Mouse (Mus musculus) kidney, adult 9 months (tissue): Measurements from ENCODE around the gene Cfap157.

ENCODE experiments used
- DNase-seq: peaks from one replicate; pipeline ENCODE4 v3.0.0; 2022

Gene Cfap157

DNA sequence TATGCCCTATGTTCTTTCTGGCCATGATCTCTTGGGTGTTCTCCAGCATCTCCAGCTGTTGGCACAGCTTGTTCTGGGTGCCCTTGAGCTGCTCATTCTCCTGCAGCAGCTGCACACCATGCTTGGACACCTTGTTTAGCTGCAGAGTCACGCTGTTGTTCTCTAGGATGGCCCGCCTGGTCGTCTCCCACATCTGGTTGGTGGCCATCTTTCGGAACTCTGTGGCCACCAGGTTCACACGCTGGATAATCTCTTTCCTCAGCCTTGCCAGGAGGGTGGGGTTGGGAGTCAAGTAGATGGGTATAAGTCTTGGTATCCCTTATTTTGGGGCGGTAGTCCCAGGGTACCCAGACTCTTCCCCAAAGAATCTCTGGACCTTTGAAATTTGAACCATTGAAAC is 4.5 kb downstream of the Cfap157 start:
- DNase-seq, result no peak

DNA sequence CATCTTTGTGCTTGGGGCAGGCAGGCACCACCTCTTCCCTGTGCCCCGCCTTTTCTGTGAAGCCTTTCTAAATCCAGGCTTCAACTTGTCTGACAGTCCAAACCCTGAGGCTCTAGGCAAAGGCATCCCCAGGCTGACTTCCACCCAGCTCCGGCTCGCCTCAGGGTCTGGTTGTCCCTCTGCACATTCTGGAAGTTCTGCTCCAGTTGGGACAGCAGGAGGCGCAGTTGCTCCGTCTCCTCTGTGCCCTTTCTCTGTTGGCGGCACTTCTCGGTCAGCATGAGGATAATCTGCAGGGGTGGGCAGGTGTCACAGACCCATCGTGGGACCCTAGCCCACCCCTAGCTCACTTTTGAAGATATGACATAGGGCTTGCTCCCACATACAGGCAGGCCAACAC is 5.1 kb downstream of the Cfap157 start:
- DNase-seq, result peak; percentile 55

DNA sequence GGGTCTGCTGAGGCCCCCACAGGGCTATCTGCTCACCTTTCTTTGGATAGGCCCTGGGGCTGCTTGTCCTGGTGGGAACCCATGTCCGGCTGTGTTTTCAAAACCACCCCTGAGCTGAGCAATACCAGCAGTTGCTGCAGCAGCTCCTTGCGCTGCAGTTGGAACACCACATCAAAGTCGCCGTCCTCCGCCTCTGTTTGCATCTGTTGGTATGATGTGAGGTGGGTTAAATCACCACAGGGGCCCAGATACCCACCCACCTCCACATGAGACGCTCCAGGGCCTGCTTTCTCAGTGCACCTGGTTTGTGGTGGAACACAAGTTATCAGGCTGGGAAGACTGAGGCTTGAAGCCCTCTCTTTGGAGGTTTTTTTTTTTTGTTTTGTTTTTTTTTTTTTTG is 6.1 kb downstream of the Cfap157 start:
- no peak for DNase-seq

DNA sequence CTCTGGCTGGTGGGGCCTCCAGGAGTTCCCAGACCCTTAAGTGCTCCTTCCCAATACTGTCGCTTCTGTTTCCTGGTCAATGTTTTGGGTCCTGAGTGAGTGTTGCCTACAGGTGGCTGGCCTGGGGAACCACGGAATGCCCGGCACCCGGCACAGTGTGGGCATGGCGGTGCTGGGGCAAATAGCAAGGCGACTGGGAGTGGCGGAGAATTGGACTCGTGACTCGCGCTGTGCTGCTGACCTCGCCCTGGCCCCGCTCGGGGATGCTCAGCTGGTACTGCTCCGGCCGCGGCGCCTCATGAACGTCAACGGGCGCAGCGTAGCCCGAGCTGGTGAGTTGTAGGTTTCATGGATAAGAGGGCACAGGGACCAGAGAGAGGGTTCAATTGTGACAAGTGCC is 8.0 kb downstream of the Cfap157 start:
- no peak for DNase-seq

DNA sequence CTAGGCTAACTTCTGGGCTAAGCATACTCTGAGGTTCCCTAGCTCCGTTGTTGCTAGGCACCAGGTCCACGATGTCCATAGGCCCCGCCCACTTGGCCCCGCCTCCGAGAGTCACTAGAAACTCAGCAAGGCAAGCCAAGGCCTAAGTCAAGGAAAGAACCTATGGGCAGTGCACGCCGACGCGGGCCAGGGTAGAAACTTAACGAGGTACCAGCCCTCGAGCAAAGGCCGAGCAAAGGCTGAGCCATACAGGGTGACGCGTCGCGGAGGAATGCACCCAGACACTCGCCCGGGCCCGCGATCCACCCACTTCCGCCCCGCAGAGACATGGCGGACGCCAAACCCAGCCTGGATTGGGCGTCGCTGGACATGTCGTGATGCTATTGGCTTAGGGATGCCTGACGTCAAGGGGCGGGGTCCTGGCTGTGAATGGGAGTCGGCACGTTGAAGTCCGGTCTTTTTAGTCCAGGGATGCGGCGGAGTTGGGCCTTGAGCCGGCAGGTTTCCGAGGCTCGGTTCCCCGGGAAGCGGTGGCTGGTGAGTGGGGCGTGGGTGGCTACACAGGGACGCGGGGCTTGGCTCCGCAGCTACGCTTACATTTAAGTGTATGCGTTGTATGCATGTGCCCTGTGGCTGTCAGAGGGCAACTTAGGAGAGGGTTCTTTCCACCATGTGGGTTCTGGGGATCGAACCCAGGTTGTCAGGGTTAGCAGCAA is 8.7 kb downstream of the Cfap157 start, which contains the start of the genes Ttc16 and Ptrh1:
Ttc16 (minus strand) TSS at position 275 of the 716 bp plus-strand sequence.
Ptrh1 (plus strand) TSS at position 428 of the 716 bp plus-strand sequence.
- DNase-seq, result peak; percentile 99

DNA sequence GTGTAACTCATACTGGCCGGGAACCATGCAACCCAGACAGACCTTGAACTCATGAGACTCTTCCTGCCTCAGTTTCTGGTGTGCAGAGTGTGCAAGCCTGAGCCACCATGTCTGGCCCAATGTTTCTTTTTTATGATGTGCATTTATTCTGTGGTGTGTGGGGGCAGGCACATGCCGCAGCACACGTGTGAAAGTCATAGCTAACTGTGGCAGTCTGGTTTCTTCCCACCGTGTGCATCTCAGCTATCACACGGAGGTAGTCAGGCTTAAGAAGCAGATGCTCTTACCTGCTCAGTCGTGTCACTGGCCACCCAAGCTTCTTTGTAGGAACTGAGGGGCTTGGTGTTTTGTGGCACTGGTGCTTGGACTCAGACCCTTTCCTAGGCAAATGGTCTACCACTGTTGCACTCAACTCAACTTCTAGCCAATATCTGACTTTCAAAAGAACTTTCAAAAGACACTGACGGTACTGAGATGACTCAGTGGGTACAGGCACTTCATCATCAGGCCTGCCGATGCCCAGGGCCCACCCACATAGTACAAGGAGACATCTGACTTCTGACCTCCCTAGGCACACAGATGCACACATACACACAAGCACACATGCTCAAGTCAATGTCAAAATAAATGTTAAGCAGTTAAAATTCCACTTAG is 11.5 kb downstream of the Cfap157 start:
- DNase-seq, result no peak

DNA sequence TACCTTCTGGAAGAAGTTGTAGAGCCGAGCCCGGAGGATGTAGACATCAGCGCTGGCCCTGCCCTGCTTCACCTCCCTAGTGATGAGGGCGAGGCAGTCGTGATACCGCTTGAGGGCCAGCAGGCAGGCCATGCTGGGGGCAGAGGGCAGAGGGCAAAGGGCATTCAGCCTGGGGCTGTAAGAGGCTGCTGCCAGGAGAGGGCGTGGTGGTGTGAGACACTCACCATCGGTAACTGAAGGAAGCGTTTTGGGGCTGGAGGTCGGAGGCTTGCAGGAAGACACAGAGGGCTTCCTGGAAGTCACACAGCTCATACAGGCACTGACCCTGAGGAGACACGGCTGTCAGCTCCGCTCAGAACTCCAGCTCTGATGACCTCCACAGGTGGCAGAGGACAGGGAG is 12.3 kb downstream of the Cfap157 start:
- peak; percentile 65 for DNase-seq

DNA sequence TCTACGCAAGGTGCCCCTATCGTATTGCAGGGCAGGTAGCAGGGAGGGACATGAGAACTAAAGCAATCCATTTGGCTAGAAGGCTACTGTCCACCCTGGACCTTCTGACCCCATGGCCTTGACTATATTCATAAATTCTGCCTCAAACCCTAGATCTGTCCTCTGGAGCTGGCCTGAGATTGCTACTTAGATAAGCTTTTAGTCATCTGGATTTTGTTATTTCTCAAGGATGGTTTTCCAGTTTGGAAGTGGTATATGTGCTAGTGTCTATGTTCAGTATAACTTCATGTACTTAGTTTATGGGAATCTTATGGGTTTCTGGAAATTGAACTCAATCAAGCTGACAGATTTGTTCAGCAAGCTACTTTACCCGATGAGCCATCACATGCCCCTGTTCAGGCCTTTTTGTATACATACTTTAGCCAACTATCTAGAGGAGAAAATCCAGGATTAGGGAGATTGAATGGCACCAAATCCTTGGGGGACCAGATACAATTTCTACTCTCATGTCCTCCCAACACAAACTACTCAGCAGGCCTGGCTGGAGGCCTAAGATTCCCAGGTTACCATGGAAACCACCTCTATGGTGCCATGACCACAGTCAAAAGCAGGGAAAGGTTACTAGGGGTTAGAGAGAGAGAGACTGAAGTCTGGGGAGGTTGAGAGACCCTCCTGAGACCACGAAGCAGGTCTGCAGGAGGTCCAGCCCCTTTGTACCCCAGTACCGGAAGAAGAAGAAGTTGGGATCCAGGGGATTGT is 14.7 kb downstream of the Cfap157 start:
- no peak for DNase-seq

DNA sequence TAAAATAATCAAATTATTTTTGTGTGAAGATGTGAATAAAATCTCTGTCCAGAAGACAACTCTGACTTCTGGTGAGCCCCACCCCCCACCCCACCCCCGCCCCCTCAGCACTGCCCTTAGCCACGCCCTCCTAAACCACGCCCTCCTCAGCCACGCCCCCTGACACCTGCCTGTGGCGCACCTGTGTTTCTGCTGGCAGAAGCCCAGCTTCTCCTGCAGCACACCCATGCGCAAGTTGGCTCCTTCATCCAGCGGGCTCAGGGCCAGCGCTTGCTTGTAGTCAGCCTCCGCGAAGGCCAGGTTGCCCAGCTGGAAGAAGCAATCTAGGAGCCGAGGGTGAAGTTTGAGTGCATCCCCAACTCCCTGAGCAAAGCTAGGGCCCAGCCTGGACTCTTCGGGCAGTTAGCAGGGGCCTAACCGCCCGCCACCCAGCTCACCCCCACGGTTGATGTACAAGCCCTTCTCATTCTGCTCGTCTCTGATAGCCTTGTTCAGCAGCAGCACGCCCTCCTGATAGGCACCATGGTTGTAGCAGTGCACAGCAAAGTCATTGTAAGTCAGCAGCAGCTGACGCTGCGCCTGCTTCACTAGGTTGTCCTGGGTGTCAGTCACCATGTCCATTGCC is 15.5 kb downstream of the Cfap157 start:
- DNase-seq, result peak; percentile 61

DNA sequence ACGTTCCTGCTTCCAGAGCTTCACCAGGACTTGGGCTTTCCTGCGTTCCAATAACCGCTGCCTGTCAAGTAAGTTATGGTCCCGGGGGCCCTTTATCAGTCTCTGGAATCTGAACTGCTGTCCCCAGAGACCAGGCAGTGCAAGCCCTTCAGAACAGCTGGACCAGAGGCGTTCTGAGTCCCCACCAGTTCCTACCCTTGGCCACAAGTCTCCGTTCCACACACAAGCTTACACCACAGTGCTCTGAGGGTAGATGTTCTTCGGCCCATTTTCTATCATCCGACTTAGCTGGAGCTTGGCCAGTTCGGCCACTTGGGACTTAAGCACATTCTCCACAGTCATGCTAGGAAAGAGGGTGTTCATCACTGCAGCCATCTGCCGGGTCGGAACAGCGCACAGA is 17.0 kb downstream of the Cfap157 start:
- DNase-seq, result no peak

DNA sequence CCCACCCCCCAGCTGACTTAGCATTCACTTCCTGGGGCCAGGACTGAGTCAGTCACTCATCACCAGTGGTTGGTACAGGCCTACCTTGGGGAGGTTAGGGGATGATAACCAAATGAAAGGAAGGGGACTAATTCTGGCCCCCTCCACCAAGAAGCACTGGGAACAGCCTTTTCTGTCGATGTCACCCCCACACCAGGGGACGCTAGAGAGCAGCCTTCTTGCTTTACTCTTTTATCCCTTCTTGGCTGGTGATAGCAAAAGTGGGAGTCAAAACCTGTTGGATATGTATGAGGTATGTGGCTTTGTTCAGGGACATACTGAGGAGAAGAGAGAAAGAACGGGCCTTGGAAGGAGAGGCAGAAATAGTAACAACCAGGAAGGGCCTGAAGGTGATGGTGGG is 20.9 kb downstream of the Cfap157 start:
- no peak for DNase-seq

DNA sequence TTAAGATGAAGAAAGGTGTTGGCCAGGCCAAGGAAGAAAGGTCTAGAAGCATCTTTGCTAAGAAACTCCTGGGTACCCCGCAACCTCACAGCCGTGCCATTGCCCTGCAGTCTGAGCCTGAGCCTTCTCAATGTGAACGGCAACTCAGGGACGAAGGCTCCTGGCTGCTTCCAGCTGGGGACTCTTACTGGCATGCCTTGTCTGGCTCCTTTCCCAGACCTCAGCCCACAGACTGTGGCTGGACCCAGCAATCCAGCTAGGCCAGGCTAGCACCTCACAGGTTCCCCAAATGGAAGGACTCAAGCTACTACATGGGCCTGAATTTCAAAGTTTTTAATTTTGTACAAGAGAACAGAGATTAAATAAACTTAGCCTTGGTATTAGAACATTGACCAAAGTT is 22.4 kb downstream of the Cfap157 start:
- no peak for DNase-seq

DNA sequence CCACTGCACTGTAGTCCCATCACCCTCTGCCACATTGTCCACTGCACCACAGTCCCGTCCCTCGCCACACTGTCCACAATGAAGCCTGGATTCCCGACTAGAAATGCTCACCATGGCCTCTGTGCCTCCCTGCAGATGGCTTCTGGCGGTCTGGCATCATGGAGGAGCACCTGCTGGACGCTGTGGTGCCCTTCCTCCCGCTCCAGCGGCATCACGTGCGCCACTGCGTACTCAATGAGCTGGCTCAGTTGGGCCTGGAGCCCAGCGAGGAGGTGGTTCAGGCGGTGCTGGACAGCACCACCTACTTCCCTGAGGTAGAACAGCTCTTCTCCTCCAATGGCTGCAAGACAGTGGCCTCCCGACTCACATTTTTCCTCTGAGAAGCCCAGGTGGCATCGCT is 22.9 kb downstream of the Cfap157 start:
- no peak for DNase-seq

DNA sequence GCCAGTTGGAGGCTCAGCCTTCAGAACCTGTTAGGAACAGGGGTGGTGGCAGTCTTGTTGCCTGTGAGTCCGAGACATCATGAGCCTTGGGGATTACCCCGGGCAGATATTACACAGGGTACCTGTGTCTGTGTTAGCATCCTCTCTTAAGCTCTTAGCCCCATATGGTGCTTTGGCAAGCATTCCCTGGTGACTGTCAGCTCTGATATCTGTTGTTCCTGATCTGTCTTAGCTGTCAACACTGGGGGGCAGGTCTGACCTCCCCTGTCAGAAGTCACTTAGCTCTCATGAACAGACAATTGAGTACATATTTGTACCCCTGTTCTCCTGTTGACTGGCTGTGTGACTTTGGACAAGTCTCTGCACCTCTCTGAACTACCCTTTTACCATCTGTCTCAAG is 25.2 kb downstream of the Cfap157 start:
- DNase-seq, result no peak

DNA sequence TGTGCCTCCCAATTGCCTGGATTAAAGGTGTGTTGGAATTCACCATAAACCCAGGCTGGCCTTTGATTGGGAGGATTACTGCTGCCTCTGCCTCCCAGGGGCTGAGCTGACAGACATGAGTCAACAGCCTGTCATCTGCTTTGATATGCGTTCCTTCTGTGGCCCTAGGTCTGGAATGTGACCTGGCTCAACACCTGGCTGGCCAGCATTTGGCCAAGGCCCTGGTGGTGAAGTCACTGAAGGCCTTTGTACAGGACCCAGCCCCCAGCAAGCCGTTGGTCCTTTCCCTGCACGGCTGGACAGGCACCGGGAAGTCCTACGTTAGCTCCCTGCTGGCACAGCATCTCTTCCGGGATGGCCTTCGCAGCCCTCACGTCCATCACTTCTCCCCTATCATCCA is 25.7 kb downstream of the Cfap157 start:
- peak; percentile 53 for DNase-seq

DNA sequence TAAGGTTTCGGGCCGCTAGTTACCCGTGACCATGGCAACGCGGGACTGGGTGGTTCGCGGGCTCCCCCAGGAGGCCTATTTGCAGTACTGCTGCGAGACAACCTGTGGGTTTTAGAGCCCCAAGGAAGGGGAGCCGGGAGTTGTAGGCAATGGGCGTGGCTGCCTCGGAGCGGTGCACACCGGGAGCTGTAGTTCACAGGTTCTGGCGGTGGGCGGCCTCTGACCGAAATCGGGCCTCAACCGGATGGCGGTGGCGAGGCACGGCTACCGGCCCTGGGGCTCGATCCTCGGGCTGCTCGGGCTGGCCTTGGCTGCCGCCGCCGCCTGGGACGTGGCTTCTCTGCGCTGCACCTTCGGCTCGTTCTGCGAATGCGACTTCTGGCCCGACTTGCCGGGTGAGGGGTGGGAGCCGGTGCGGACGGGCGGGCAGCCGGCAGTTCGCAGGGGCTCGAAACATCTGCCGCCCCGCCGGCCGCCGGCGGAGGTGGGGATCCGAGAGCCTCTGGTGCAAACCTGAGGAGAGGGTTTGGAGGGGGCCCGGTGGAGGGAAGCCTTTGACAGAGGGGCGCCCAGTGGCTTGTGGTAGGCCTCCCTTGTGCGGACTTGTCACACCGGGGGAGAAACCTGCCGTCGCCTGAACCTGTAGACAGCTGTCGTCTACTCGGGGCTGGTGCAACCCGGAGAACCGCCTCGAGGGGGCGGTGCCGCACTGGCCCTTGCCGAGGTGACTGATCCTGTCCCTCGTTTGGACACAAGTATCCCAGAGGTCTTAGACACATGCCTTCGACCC is 27.0 kb downstream of the Cfap157 start, which contains the start of gene Tor2a:
Tor2a (plus strand) TSS at position 179 of the 790 bp plus-strand sequence.
- DNase-seq, result peak; percentile 99

DNA sequence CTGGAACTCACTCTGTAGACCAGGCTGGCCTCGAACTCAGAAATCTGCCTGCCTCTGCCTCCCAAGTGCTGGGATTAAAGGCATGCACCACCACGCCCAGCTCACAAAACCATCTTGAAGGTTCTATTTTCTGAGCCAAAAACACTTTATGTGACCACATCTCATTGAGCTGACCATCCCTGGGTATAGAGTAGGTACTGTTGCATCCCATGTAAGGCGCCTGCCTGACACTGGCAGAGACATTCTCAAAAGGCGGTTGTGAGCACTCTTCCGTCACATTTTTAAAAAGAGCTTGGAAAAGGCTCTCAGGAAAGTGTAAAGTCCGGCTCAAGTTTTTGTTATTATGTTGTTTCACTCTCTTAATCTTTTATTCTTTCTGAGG is 27.6 kb downstream of the Cfap157 start:
- no peak for DNase-seq

DNA sequence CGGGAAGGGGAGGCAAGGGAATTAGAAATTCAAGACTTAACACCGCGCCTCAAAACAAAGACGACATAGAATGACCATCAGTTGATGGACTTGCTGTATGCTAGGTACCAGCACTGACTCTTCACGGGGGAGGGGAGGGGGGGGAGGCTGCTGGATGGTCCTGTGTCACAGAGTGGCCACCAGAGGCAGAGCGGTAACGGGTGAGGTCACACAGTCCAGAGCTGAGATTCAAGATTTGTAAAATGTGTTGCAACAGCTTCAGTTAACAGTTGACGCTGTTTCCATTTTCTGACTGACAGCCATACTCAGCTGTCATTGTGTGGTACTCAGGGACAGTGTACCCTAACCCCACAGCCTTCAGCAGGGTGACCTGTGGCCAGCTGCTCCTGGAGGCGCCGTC is 32.0 kb downstream of the Cfap157 start:
- DNase-seq, result no peak

DNA sequence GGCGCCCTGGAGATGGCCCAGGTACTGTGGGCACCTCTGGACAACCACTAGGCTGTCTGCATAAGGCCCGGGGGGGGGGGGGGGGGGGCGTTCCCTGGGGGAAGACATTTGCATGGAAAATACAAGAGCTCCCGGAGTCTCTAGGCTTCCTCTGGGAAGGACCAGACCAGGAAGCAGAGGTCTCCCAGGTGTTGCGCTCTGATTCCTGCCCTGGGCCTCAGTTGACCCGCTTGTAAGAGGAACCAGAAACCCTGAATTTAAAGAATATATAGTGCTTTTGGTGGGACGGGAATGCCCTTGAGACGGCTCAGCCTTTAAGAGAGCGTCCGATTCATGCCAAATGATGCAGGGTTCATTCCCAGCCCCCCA is 32.6 kb downstream of the Cfap157 start:
- DNase-seq, result no peak

DNA sequence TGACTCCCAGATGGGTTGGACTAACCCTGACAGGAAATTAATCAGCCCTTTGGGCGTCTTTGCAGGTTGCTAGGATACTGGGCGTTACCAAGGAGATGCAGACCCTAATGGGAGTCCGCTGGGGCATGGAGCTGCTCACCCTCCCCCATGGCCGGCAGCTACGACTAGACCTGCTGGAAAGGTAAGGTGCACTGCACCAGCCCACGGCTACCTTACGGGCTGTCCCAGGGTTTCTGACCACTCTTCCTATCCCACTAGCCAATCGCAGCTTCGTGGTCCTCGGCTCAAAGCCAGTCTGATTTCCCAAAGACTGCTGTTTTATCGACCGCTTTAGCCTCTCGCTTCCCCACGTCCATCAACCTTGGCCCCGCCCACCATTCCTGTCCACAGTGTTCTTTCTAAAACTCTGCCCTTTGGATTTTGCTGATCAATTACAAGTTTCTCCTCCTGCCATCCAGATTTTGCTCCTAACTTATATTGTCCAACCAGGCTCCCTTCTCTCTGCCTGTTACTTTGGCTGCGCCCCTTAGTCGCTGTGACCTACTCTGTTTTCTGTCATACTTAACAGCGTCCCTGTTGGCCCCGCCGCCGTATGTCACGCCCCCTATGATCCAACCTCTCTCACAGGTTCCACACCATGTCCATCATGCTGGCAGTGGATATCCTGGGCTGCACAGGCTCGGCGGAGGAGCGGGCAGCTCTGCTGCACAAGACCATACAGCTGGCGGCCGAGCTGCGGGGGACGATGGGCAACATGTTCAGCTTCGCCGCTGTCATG is 33.2 kb downstream of the Cfap157 start:
- peak; percentile 92 for DNase-seq

DNA sequence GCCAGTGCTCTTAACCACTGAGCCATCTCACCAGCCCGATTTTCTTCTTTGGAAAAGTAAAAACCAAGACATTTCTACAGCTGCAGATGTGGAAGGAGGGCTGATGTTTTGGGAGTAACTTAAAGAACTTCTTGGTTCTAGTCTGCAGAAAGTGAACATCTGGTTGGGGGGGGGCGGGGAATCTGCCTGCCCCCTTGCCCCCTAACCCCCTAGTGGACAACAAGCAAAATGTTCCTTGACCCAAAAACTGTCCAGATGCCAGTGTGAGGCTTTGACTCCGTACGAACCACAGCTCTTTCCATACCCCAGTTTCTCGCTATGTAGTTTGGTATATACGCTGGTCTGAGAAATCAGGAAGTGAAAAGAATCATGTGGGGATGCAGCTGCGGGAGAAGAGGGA is 34.0 kb downstream of the Cfap157 start:
- no peak for DNase-seq

DNA sequence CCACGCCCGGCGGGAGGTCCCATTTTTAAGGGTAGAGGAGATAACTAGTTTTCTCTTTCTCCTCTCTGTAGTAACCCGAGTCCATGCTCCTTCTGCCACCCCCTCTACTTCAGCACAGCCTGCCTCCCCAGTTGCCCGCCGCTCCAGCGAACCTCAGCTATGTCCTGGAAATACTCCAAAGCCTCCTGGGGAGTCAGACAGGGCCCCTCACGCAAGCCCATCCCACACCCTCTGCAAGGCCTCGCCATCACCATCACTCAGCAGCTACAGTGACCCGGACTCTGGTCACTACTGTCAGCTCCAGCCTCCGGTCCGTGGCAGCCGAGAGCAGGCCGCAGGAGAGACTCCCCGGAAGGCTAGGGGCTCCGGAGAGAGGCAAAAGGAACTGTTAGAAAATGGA is 35.1 kb downstream of the Cfap157 start:
- no peak for DNase-seq
